Mouse (Mus musculus) thymus, adult 2 months (tissue): Measurements from ENCODE around the gene Sumf1.

Source experiments
- CTCF ChIP-seq: fragments of 200-500 bp; IDR thresholded peaks from 2 replicates; pipeline ENCODE4 v1.5.1; 2012; ENCODE audit warnings: mild to moderate bottlenecking, control low read depth, low read length, moderate library complexity, borderline replicate concordance; ENCODE audit not compliant: control insufficient read depth, poor library complexity, insufficient read depth; ENCODE audit errors: extremely low read depth
- POLR2A ChIP-seq: fragments of 200-500 bp; IDR thresholded peaks from 2 replicates; pipeline ENCODE4 v1.6.1; 2012; ENCODE audit warnings: mild to moderate bottlenecking, low read length, control low read depth, moderate library complexity; ENCODE audit not compliant: control insufficient read depth, poor library complexity, insufficient read depth; ENCODE audit errors: extremely low read depth

GRCm38 (mm10) chr6:108233070-108233469 is 47.7 kb upstream of the Sumf1 start:
- TF ChIP-seq CTCF (no peak), POLR2A (no peak)
